16 mouse cellular contexts compared by ENCODE assay signal in the genomic region with DNA sequence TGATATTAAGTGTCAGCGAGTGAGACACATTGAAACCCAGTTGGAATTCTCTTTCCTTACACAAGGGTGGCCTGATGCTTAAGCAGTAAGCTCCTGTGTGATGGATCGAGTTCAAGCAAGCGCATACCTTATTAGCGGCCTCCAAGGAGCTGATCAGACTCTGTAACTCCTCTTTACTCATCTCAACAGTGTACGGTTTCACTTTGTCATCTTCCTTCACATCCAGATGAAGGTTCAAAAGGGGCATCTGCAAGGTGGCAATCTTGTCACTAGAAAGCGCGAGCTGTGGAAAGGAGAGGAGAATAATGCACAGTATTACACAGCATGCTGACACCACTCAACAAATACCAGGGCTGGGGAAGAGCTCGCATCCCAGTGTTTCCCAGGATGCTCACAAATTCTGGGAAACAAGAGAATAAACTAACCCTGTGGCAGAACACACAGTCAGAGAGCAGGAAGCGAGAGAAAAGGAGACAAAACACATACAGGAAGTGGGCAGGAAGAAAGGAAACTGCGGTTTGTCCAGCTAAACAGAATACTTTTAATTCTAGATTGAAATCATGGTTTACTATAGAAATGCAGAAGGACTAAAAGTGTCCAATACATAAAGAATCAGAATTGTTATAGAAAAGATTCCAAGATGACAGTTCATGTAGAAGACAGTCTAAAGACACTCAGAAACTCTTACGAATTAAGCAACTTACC. TPM values are rescaled to one million over a fixed set of nuclear protein-coding genes. Genes with fewer than 3 reads are reported as not detected.
DNase-seq lines count a peak whose midpoint lies in the region; TF ChIP-seq lines count a peak whose summit lies in the region.
"Had no signal": no experiment of that assay in that cellular context is flagged by ENCODE, and none has a peak within 500 bp of the region (broad histone marks: within the 10 kb centered on the region; RNA-seq: fewer than 3 reads in every experiment).

No protein-coding gene starts in this region.

- H3K36me3 ChIP-seq in spleen, adult 2 months (ENCODE audit: control insufficient read depth, insufficient read depth, low read length) = peaks cover 26% of the 10 kb centered on the region
- H3K36me3 ChIP-seq in splenic B cell, adult 2 months (ENCODE audit: control insufficient read depth, insufficient read depth, low read length, poor library complexity, severe bottlenecking) = peaks cover 4% of the 10 kb centered on the region; the same call in 1 of the 2 replicates

- no peak for TF ChIP-seq POLR2A in spleen, adult 2 months (IDR thresholded peaks at IDR 0.05; ENCODE audit: low read depth, low read length)

- no peaks in the 10 kb centered on the region for H3K27me3 ChIP-seq in spleen, adult 2 months (ENCODE audit: control insufficient read depth, insufficient read depth, low read length)
- H3K27me3 ChIP-seq in splenic B cell, adult 2 months (ENCODE audit: control insufficient read depth, insufficient read depth, low read length, poor library complexity, severe bottlenecking) = no peaks in the 10 kb centered on the region
- H3K27me3 ChIP-seq: hindbrain, embryonic 13.5 days had no signal

- H3K4me3 ChIP-seq in spleen, adult 2 months (ENCODE audit: extremely low read depth, insufficient read depth, insufficient read length) = peak overlapping the region; percentile 27; the same call in 1 of the 2 replicates
- H3K4me3 ChIP-seq: hindbrain, embryonic 13.5 days had no signal

- no peak for DNase-seq in spleen, adult 2 months (ENCODE audit: low read depth in 1 of 2, low spot score in 2 of 2)
- DNase-seq in spleen, adult 18-20 months = no peak
- peak; percentile 63 for DNase-seq in T-cell, adult 2 months (ENCODE audit: low spot score)
- peak; percentile 56 for DNase-seq in induced T-regulatory cell, adult 2 months (ENCODE audit: low read depth)
- DNase-seq in splenic B cell, adult 2 months (ENCODE audit: low read depth, low spot score) = peak; percentile 38
- DNase-seq in natural killer cell, adult 2 months (ENCODE audit: low spot score in 2 of 2) = no peak
- DNase-seq in layer of hippocampus, postnatal 10 days (ENCODE audit: low spot score in 2 of 2) = no peak
- no peak for DNase-seq in kidney, postnatal 10 days
- DNase-seq: adrenal gland, adult 8-10 months; cerebellum, adult 11-12 months; cerebellum, postnatal 36 days; heart, adult 11 months; kidney, adult 11 months; kidney, postnatal 25 days; right cerebral cortex, postnatal 25 days had no signal

- peaks cover 14% of the 10 kb centered on the region for H3K4me1 ChIP-seq in spleen, adult 2 months (ENCODE audit: control insufficient read depth, insufficient read depth, insufficient read length)

- H3K27ac ChIP-seq in spleen, adult 2 months (ENCODE audit: insufficient read depth, low read length) = peak overlapping the region; percentile 75
- H3K27ac ChIP-seq: hindbrain, embryonic 13.5 days had no signal

- WGBS in spleen, adult 2 months = 35% methylated on average over 11 of the region's 11 CpGs

- no peak for TF ChIP-seq CTCF in spleen, adult 2 months (IDR thresholded peaks at IDR 0.05; ENCODE audit: extremely low read depth, insufficient read depth, insufficient read length, insufficient replicate concordance)

RNA-seq across cellular contexts. Expression of a gene that starts 7.1 kb away (rescaled TPM):
- polyA plus RNA-seq in spleen, adult 2 months (2012; rRNA removed) = 4.4 and 5.2 TPM in 2 replicates
- total RNA-seq in layer of hippocampus, postnatal 10 days (2021) = 10 to 100 TPM; 91.2 to 92.2 TPM

Comparison
In these comparisons a context has a peak if more than half of its experiments do, and no peak if none do; other contexts are left out.
1. DNase-seq: peak in T-cell, adult 2 months (single experiment), induced T-regulatory cell, adult 2 months (single experiment) and splenic B cell, adult 2 months (single experiment); none in spleen, adult 2 months (0 of 2), spleen, adult 18-20 months (0 of 2), natural killer cell, adult 2 months (0 of 2), layer of hippocampus, postnatal 10 days (0 of 2) and kidney, postnatal 10 days (single experiment).